Mouse (Mus musculus): ENCODE data around the gene Ush1g. TPM values are rescaled to one million over a fixed set of nuclear protein-coding genes. Genes with fewer than 3 reads are reported as not detected.

The Ush1g gene
- total and polyA plus RNA-seq, 3 experiments, result not detected

DNA sequence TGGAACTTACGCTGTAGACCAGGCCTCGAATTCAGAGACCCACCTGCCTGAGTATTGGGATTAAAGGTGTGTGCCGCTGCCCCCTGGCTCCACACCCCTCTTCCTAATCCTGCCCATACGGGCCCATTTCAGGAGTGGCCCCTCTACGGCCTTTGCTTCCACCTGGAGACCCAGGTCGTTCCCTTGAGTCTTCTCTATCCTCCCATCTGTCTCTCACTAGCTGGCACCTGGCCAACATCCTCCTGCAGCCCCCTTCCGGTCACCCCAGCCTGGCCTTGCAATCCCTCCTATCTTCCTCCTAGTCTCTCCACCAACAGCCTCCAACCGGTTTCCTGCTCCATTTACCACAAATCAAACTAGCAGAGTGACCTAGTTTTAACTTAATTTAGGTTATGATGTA, 32.0 kb downstream of the Ush1g start:
- H3K27ac ChIP-seq (ENCODE audit: control insufficient read depth, low read depth, low read length), result no peak overlapping the region
- TF ChIP-seq JUND (IDR thresholded peaks at IDR 0.05; ENCODE audit: low read depth, low read length), result no peak
- no peak for TF ChIP-seq MEF2A (IDR thresholded peaks at IDR 0.05; ENCODE audit: extremely low read depth, insufficient replicate concordance, low read depth, low read length, poor library complexity, severe bottlenecking)
- TF ChIP-seq MAX (IDR thresholded peaks at IDR 0.05; ENCODE audit: low read length), result no peak
- TF ChIP-seq CTCF (IDR thresholded peaks at IDR 0.05 in 2 of 3, conservative IDR thresholded peaks at IDR 0.05 in 1 of 3; ENCODE audit: control insufficient read depth in 1 of 3, insufficient read depth in 1 of 3, low read depth in 2 of 3, low read length in 3 of 3, poor library complexity in 1 of 3, severe bottlenecking in 1 of 3), result no peak
- TF ChIP-seq GATA1 (IDR thresholded peaks at IDR 0.05; ENCODE audit: low read depth, low read length), result no peak
- TF ChIP-seq ZMIZ1 (IDR thresholded peaks at IDR 0.05; ENCODE audit: low read depth, low read length), result no peak
- no peak for TF ChIP-seq BHLHE40 (IDR thresholded peaks at IDR 0.05; ENCODE audit: borderline replicate concordance, low read depth, low read length)
- TF ChIP-seq RCOR1 (IDR thresholded peaks at IDR 0.05; ENCODE audit: low read depth, low read length), result no peak
- no peaks in the 10 kb centered on the region for H3K79me2 ChIP-seq (ENCODE audit: control insufficient read depth, insufficient read depth, low read length, poor library complexity)
- H3K9me3 ChIP-seq (replicated peaks; ENCODE audit: insufficient read depth, low read length), result no peaks in the 10 kb centered on the region
- no peaks in the 10 kb centered on the region for H3K36me3 ChIP-seq (ENCODE audit: control insufficient read depth in 1 of 2, insufficient read depth in 2 of 2, low read length in 2 of 2)
- no peak for DNase-seq (ENCODE audit: low read depth, low spot score)
- H3K9ac ChIP-seq (ENCODE audit: control insufficient read depth, low read depth, low read length, poor library complexity, severe bottlenecking), result no peak overlapping the region
- H3K4me3 ChIP-seq (ENCODE audit: control insufficient read depth in 1 of 2, insufficient read depth in 1 of 2, low read depth in 2 of 2, low read length in 2 of 2), result no peak overlapping the region
- H3K27me3 ChIP-seq (ENCODE audit: control insufficient read depth in 1 of 2, insufficient read depth in 2 of 2, low read length in 2 of 2), result no peaks in the 10 kb centered on the region
- no peaks in the 10 kb centered on the region for H3K4me1 ChIP-seq (ENCODE audit: control insufficient read depth in 1 of 2, insufficient read depth in 2 of 2, low read length in 2 of 2)

DNA sequence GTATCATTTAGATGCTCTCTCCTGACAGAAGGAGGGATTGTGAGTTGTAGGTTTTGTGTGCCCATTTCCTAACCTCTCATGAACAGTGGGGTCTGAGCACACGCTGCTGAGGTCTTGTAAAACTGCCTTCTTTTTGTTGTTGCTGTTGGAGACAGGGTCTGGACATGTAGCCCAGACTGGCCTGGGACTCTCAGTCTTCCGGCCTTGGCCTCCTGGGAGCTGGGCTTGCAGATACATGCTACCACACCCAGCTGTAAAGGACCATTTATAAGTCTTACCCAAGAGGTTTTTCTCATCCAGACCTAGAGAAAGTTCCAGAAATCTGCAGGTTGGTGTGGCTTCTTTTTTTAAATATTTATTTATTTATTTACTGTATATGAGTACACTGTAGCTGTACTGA, 33.5 kb downstream of the Ush1g start:
- no peak overlapping the region for H3K4me3 ChIP-seq (ENCODE audit: control insufficient read depth in 1 of 2, insufficient read depth in 1 of 2, low read depth in 2 of 2, low read length in 2 of 2)
- no peaks in the 10 kb centered on the region for H3K27me3 ChIP-seq (ENCODE audit: control insufficient read depth in 1 of 2, insufficient read depth in 2 of 2, low read length in 2 of 2)

DNA sequence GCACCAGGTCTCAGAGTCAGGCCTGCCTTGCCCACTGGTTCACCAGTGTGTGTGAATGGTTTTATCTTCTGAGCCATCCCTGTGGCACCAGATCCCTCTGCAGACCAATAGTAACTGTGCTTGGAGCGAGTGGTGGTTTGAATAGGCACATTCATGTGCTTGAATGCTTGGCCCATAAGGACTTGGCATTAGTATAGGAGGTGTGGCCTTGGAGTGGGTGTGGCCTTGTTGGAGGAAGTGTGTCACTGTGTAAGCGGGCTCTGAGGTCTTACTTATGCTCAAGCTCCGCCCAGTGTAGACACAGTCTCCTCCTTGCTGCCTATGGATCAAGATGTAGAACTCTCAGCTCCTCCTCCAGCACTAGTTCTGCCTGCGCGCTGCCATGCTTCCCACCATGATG, 34.5 kb downstream of the Ush1g start:
- H3K27ac ChIP-seq (ENCODE audit: control insufficient read depth, low read depth, low read length), result no peak overlapping the region

More for the DNA sequence above, 33.5 kb downstream of the Ush1g start:
- no peak for TF ChIP-seq USF1 (IDR thresholded peaks at IDR 0.05; ENCODE audit: low read depth, low read length)
- no peak for TF ChIP-seq MXI1 (IDR thresholded peaks at IDR 0.05; ENCODE audit: low read depth, low read length)
- DNase-seq (ENCODE audit: low read depth, low spot score), result no peak
- no peaks in the 10 kb centered on the region for H3K36me3 ChIP-seq (ENCODE audit: control insufficient read depth in 1 of 2, insufficient read depth in 2 of 2, low read length in 2 of 2)
- no peak overlapping the region for H3K9ac ChIP-seq (ENCODE audit: control insufficient read depth, low read depth, low read length, poor library complexity, severe bottlenecking)
- H3K4me1 ChIP-seq (ENCODE audit: control insufficient read depth in 1 of 2, insufficient read depth in 2 of 2, low read length in 2 of 2), result no peaks in the 10 kb centered on the region
- H3K9me3 ChIP-seq (replicated peaks; ENCODE audit: insufficient read depth, low read length), result no peaks in the 10 kb centered on the region
- H3K27ac ChIP-seq (ENCODE audit: control insufficient read depth, low read depth, low read length), result no peak overlapping the region
- no peaks in the 10 kb centered on the region for H3K79me2 ChIP-seq (ENCODE audit: control insufficient read depth, insufficient read depth, low read length, poor library complexity)

More for the DNA sequence above, 34.5 kb downstream of the Ush1g start:
- Histone ChIP-seq H3K9ac (ENCODE audit: control insufficient read depth, low read depth, low read length, poor library complexity, severe bottlenecking) (no peak overlapping the region), H3K79me2 (ENCODE audit: control insufficient read depth, insufficient read depth, low read length, poor library complexity) (no peaks in the 10 kb centered on the region), H3K4me3 (ENCODE audit: control insufficient read depth in 1 of 2, insufficient read depth in 1 of 2, low read depth in 2 of 2, low read length in 2 of 2) (no peak overlapping the region), H3K4me1 (ENCODE audit: control insufficient read depth in 1 of 2, insufficient read depth in 2 of 2, low read length in 2 of 2) (no peaks in the 10 kb centered on the region), H3K36me3 (ENCODE audit: control insufficient read depth in 1 of 2, insufficient read depth in 2 of 2, low read length in 2 of 2) (no peaks in the 10 kb centered on the region), H3K27me3 (ENCODE audit: control insufficient read depth in 1 of 2, insufficient read depth in 2 of 2, low read length in 2 of 2) (no peaks in the 10 kb centered on the region), H3K9me3 (replicated peaks; ENCODE audit: insufficient read depth, low read length) (no peaks in the 10 kb centered on the region)
- peak; percentile 80 for DNase-seq (ENCODE audit: low read depth, low spot score)
- TF ChIP-seq MAFK (IDR thresholded peaks at IDR 0.05; ENCODE audit: borderline replicate concordance, low read depth, low read length) (no peak), ETS1 (IDR thresholded peaks at IDR 0.05; ENCODE audit: low read depth, low read length) (no peak), TBP (IDR thresholded peaks at IDR 0.05; ENCODE audit: low read depth, low read length) (no peak), USF1 (IDR thresholded peaks at IDR 0.05; ENCODE audit: low read depth, low read length) (no peak), CTCF (IDR thresholded peaks at IDR 0.05 in 2 of 3, conservative IDR thresholded peaks at IDR 0.05 in 1 of 3; ENCODE audit: control insufficient read depth in 1 of 3, insufficient read depth in 1 of 3, low read depth in 2 of 3, low read length in 3 of 3, poor library complexity in 1 of 3, severe bottlenecking in 1 of 3) (no peak), SIN3A (IDR thresholded peaks at IDR 0.05; ENCODE audit: low read length) (no peak), MAX (IDR thresholded peaks at IDR 0.05; ENCODE audit: low read length) (no peak), ZNF384 (IDR thresholded peaks at IDR 0.05; ENCODE audit: low read depth, low read length) (no peak), RAD21 (IDR thresholded peaks at IDR 0.05; ENCODE audit: low read depth, low read length) (no peak)

Measured in MEL (cell line).